Mouse (Mus musculus) myocyte (in vitro differentiated cells): ENCODE results near the gene Trak1. TPM values are rescaled to one million over a fixed set of nuclear protein-coding genes. Genes with fewer than 3 reads are reported as not detected.

Experiments
- H3K27me3 ChIP-seq: one replicate; pipeline ENCODE4 v1.6.1; 2011; ENCODE audit not compliant: control insufficient read depth, insufficient read depth, insufficient read length
- H3K36me3 ChIP-seq: one replicate; pipeline ENCODE4 v1.6.1; 2011; ENCODE audit not compliant: control insufficient read depth, insufficient read depth
- H3K4me2 ChIP-seq: one replicate; pipeline ENCODE4 v1.6.1; 2011; ENCODE audit warnings: low read depth, control low read depth
- H3K4me3 ChIP-seq: one replicate; pipeline ENCODE4 v1.5.1; 2011; ENCODE audit warnings: mild to moderate bottlenecking, control low read depth, moderate library complexity
- H3K79me2 ChIP-seq: one replicate; pipeline ENCODE4 v1.6.1; 2011; ENCODE audit not compliant: control insufficient read depth, insufficient read depth
- H3ac ChIP-seq: one replicate; pipeline ENCODE4 v1.6.1; 2011; ENCODE audit not compliant: control insufficient read depth, insufficient read length
- CEBPB ChIP-seq: IDR thresholded peaks from 2 replicates; pipeline ENCODE4 v1.6.1; 2011; ENCODE audit warnings: mild to moderate bottlenecking, moderate library complexity; ENCODE audit not compliant: poor library complexity, insufficient read depth, severe bottlenecking
- E2F4 ChIP-seq: IDR thresholded peaks from one replicate; pipeline ENCODE4 v1.6.1; 2011; ENCODE audit warnings: mild to moderate bottlenecking, control low read depth, moderate library complexity; ENCODE audit not compliant: insufficient read depth
- MAX ChIP-seq: IDR thresholded peaks from one replicate; pipeline ENCODE4 v1.6.1; 2011; ENCODE audit warnings: low read depth, mild to moderate bottlenecking, control low read depth
- MYOD1 ChIP-seq, 3 experiments: IDR thresholded peaks; one replicate each; pipeline ENCODE4 v1.6.1; 2011; ENCODE audit warnings: control low read depth in 2 of 3, low read depth in 2 of 3, mild to moderate bottlenecking in 2 of 3, moderate library complexity in 1 of 3; ENCODE audit not compliant: insufficient read length in 2 of 3, control insufficient read depth in 1 of 3
- MYOG ChIP-seq, 3 experiments: IDR thresholded peaks; one replicate each; pipeline ENCODE4 v1.6.1; 2011; ENCODE audit warnings: control low read depth in 2 of 3, low read depth in 2 of 3, mild to moderate bottlenecking in 2 of 3; ENCODE audit not compliant: insufficient read length in 2 of 3, control insufficient read depth in 1 of 3, insufficient read depth in 1 of 3
- POLR2A ChIP-seq: IDR thresholded peaks from one replicate; pipeline ENCODE4 v1.6.1; 2011; ENCODE audit warnings: low read depth, mild to moderate bottlenecking, control low read depth, moderate library complexity; ENCODE audit not compliant: insufficient read length
- POLR2AphosphoS2 ChIP-seq: IDR thresholded peaks from one replicate; pipeline ENCODE4 v1.6.1; 2011; ENCODE audit warnings: low read depth, control low read depth; ENCODE audit not compliant: insufficient read length
- REST ChIP-seq: IDR thresholded peaks from one replicate; pipeline ENCODE4 v1.6.1; 2011; ENCODE audit warnings: mild to moderate bottlenecking, control low read depth, moderate library complexity; ENCODE audit not compliant: insufficient read depth, insufficient read length
- SRF ChIP-seq: IDR thresholded peaks from one replicate; pipeline ENCODE4 v1.6.1; 2011; ENCODE audit warnings: low read depth; ENCODE audit not compliant: control insufficient read depth, insufficient read length
- TCF12 ChIP-seq: IDR thresholded peaks from one replicate; pipeline ENCODE4 v1.6.1; 2011; ENCODE audit warnings: mild to moderate bottlenecking, control low read depth; ENCODE audit not compliant: poor library complexity, insufficient read depth, severe bottlenecking
- TCF3 ChIP-seq: IDR thresholded peaks from one replicate; pipeline ENCODE4 v1.6.1; 2011; ENCODE audit warnings: low read depth, control low read depth; ENCODE audit not compliant: insufficient read length
- USF1 ChIP-seq: IDR thresholded peaks from one replicate; pipeline ENCODE4 v1.6.1; 2011; ENCODE audit warnings: low read depth, mild to moderate bottlenecking, control low read depth, moderate library complexity
- polyA plus RNA-seq: library from polyadenylated mRNA; unstranded; fragments of >200 nt; fragmentation: generic; extraction: Trizol; gene quantifications from one replicate; pipeline ENCODE4 v1.2.1, GENCODE M21; 2012; ENCODE audit warnings: missing spikeins

Gene Trak1
- polyA plus RNA-seq, 1 experiment, result 60.8 TPM

GRCm38 (mm10) chr9:121284422-121284821 is 12.9 kb upstream of the Trak1 start:
- peak overlapping the region; percentile 94 for H3K4me2 ChIP-seq
- no peaks in the 10 kb centered on the region for H3K36me3 ChIP-seq
- no peaks in the 10 kb centered on the region for H3K27me3 ChIP-seq
- peak overlapping the region; percentile 58 for H3K4me3 ChIP-seq
- no peak overlapping the region for H3ac ChIP-seq
- peaks cover 10% of the 10 kb centered on the region for H3K79me2 ChIP-seq
- TF ChIP-seq MYOG (IDR thresholded peaks at IDR 0.05; ENCODE audit: control insufficient read depth in 1 of 3, insufficient read depth in 1 of 3, insufficient read length in 2 of 3, low read depth in 2 of 3), result no peak
- TF ChIP-seq MYOD1 (IDR thresholded peaks at IDR 0.05; ENCODE audit: control insufficient read depth in 1 of 3, insufficient read length in 2 of 3, low read depth in 2 of 3), result no peak
- no peak for TF ChIP-seq SRF

- Histone ChIP-seq H3ac (no peak overlapping the region), H3K4me3 (peak overlapping the region; percentile 58), H3K79me2 (peaks cover 10% of the 10 kb centered on the region), H3K4me2 (peak overlapping the region; percentile 94), H3K36me3 (no peaks in the 10 kb centered on the region), H3K27me3 (no peaks in the 10 kb centered on the region)
- peak; percentile 76 for TF ChIP-seq POLR2AphosphoS2
- no peak for TF ChIP-seq E2F4
- no peak for TF ChIP-seq TCF12
- peak; percentile 41; the same call in 1 of the 2 replicates for TF ChIP-seq CEBPB
- TF ChIP-seq POLR2A, result peak; percentile 79
- TF ChIP-seq MAX, result peak; percentile 31
Measured at GRCm38 (mm10) chr9:121285341-121286324, 11.7 kb upstream of the Trak1 start.

GRCm38 (mm10) chr9:121286325-121286901 is 10.9 kb upstream of the Trak1 start:
- H3K36me3 ChIP-seq, result no peaks in the 10 kb centered on the region
- TF ChIP-seq USF1, result no peak
- TF ChIP-seq E2F4, result no peak
- no peak for TF ChIP-seq TCF3
- no peak for TF ChIP-seq TCF12
- H3ac ChIP-seq, result no peak overlapping the region
- no peaks in the 10 kb centered on the region for H3K27me3 ChIP-seq
- peaks cover 10% of the 10 kb centered on the region for H3K79me2 ChIP-seq
- H3K4me2 ChIP-seq, result peak overlapping the region; percentile 94
- peak overlapping the region; percentile 58 for H3K4me3 ChIP-seq

- Histone ChIP-seq H3K4me2 (no peak overlapping the region), H3ac (no peak overlapping the region), H3K27me3 (no peaks in the 10 kb centered on the region), H3K36me3 (no peaks in the 10 kb centered on the region), H3K4me3 (no peak overlapping the region), H3K79me2 (no peaks in the 10 kb centered on the region)
- TF ChIP-seq POLR2AphosphoS2 (no peak), TCF12 (no peak), MYOG (IDR thresholded peaks at IDR 0.05; ENCODE audit: control insufficient read depth in 1 of 3, insufficient read depth in 1 of 3, insufficient read length in 2 of 3, low read depth in 2 of 3) (no peak), CEBPB (no peak), MYOD1 (IDR thresholded peaks at IDR 0.05; ENCODE audit: control insufficient read depth in 1 of 3, insufficient read length in 2 of 3, low read depth in 2 of 3) (no peak), E2F4 (no peak), USF1 (no peak), MAX (no peak), SRF (no peak)
Measured at GRCm38 (mm10) chr9:121291275-121291674, 6.0 kb upstream of the Trak1 start.

GRCm38 (mm10) chr9:121293187-121293586 is 4.1 kb upstream of the Trak1 start:
- Histone ChIP-seq H3K4me3 (no peak overlapping the region), H3K27me3 (no peaks in the 10 kb centered on the region), H3K79me2 (peaks cover 4% of the 10 kb centered on the region), H3K36me3 (no peaks in the 10 kb centered on the region), H3ac (no peak overlapping the region), H3K4me2 (peak overlapping the region; percentile 30)
- peak; percentile 42 to 82 (median 44) for TF ChIP-seq MYOG (IDR thresholded peaks at IDR 0.05; ENCODE audit: control insufficient read depth in 1 of 3, insufficient read depth in 1 of 3, insufficient read length in 2 of 3, low read depth in 2 of 3)
- no peak for TF ChIP-seq POLR2A
- peak in 2 of 3 experiments; percentile 82 to 84 for TF ChIP-seq MYOD1 (IDR thresholded peaks at IDR 0.05; ENCODE audit: control insufficient read depth in 1 of 3, insufficient read length in 2 of 3, low read depth in 2 of 3)
- TF ChIP-seq POLR2AphosphoS2, result no peak
- TF ChIP-seq E2F4, result no peak
- TF ChIP-seq TCF12, result peak; percentile 60
- no peak for TF ChIP-seq REST
- peak; percentile 48 for TF ChIP-seq TCF3
- no peak for TF ChIP-seq CEBPB
- no peak for TF ChIP-seq SRF
